Mouse (Mus musculus) liver, embryonic 14.5 days (tissue): Measurements from ENCODE around the gene Pam.

Experiments
- CTCF ChIP-seq: IDR thresholded peaks from 2 replicates; pipeline ENCODE4 v1.5.1; 2016; ENCODE audit warnings: antibody characterized with exemption, low read depth, control low read depth
- EP300 ChIP-seq: IDR thresholded peaks from 2 replicates; pipeline ENCODE4 v1.6.1; 2016; ENCODE audit warnings: antibody characterized with exemption, low read depth

- TF ChIP-seq CTCF (no peak), EP300 (no peak)
Measured at GRCm38 (mm10) chr1:98018987-98019386, 76.5 kb downstream of the Pam start.
